Mouse (Mus musculus): ENCODE measurements around the gene Ripor3.

The Ripor3 gene

DNA sequence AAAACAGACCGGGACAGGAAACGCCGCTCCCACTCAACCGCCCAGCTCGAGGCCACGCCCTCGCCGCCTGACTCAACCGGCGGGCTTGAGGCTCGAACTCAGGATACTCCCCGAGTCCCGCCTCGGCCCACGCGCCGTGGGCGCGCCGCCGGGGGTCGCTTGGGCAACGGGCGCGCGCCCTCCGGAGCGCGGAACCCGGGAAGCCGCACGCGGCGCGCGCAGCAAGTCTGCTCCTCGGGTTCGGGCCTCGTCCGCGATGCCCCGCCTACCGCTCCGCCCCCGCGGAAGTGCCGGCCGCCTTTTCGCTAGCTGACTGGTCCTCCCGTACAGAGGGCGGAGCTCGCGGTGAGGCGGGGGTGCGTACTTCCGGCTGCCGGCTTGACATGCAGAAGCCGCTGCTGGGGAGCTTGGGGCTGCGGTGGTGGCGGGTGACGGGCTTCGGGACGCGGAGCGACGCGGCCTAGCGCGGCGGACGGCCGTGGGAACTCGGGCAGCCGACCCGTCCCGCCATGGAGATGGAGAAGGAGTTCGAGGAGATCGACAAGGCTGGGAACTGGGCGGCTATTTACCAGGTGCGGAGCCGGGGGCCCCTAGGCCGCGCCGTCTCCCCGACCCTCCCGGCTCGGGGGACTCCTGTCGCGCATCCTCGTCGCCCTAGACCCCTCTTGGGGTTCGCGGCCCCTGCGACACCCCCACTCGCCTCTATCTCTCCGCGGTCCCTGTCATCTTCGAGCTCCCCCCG lies 78.3 kb downstream of the Ripor3 start, which contains the start of gene Ptpn1:
Gene Ptpn1 (plus strand): TSS at position 73 of the 742 bp plus-strand sequence.
- DNase-seq (ENCODE audit: low spot score) = peak; percentile 98

DNA sequence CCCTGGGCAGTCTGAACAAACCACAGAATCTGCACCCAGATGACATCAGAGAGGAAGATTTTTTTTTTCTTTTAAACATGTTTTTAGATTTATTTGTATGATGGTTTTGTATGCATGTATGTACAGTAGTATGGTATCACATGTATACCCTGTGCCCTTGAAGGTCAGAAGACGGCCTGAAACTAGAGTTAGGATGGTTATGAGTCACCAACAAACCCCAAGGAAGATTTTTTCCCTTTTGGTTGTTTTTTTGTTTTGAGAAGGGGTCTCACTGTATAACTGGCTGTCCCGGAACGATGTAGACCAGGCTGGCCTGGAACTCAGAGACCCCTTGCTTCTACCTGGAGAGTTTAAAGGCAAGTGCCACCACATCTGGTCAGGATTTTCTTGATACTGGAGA lies 79.4 kb downstream of the Ripor3 start:
- no peak for DNase-seq (ENCODE audit: low spot score)
